Mouse (Mus musculus): ENCODE data around the gene Itga7. TPM values are rescaled to one million over a fixed set of nuclear protein-coding genes. Genes with fewer than 3 reads are reported as not detected.

Itga7 gene
- total RNA-seq, 2 experiments from 2014 or later = 40.4 to 60.8 TPM

DNA sequence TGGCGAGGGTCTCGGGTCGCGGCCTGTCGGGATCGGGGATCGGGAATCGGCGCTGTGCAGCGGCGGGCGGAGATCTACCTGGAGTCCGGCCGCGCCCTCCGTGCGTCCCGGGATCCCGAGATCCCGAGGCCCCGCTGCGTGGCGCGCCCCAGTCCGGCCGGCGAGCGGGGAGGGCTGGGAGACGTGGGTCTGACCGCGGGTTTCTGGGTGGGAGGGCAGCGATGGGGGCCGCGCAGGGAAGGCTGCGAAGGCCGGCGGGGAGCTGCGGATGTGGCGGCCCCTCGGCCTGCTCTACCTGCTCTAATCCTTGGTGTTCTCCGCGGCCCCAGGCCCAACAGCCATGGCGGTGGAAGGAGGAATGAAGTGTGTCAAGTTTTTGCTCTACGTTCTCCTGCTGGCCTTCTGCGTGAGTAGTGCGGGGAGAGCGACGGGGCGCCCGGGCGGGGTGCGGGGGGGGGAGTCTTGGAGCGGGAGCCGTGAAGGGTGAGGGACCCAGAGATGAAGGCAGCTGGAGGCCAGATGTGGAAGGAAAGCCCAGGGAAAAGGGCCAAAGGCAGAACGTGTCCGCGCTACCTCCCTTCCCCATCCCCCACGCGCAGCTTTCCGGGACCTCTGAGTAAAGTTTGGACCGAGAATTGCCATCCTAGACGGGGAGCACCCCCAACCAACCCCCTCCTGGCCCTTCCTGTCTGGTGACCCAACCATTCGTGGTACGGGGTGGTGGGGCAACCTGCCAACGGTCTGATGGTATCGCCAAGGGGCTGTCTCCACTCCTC is 23.4 kb upstream of the Itga7 start:
- peak; percentile 56 for DNase-seq (ENCODE audit: low spot score)

DNA sequence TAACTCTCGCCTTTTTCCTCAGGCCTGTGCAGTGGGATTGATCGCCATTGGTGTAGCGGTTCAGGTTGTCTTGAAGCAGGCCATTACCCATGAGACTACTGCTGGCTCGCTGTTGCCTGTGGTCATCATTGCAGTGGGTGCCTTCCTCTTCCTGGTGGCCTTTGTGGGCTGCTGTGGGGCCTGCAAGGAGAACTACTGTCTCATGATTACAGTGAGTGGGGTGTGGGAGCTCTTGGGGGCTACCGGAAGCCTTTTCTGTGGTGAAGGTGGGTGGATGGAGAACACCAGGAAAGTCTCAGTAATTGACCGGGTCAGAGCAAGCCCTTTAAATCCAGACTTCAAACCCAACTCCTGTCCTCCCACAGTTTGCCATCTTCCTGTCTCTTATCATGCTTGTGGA is 22.2 kb upstream of the Itga7 start:
- DNase-seq (ENCODE audit: low spot score) = no peak

DNA sequence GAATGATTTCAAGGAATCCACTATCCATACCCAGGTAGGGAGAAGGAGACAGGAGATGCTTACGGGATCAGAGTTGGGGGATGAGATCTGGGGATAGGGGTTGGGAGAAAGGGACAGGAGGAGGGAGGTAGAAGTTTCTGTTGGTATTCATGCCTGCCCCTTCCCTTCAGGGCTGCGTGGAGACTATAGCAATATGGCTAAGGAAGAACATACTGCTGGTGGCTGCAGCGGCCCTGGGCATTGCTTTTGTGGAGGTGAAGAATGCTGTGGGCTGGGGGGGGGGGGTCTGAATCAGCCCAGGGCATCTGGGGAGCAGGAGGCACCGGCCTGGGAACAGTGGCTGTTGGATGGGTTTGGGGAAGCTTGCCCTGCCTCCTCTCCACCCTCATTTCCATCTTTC is 21.4 kb upstream of the Itga7 start:
- DNase-seq (ENCODE audit: low spot score) = no peak

DNA sequence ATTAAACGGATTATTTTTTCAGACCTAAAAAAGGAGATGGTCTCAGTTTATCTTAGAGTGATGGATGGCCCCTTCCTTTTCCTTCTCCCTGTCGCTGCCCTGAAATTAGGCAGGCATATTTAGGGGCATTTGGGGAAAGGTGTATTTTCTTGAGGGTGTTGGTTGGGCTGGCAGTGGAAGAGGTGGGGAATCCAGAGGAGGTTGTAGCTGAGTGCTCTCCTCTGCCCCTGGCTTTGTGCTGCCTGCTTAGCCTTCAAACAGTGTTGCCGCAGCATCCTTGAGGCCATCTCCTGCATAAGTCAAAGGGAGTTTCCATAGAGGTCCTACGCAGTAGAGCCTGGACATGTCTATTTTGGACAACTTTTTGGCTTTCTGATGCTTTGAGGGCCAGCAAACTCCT is 20.8 kb upstream of the Itga7 start:
- DNase-seq (ENCODE audit: low spot score) = no peak

DNA sequence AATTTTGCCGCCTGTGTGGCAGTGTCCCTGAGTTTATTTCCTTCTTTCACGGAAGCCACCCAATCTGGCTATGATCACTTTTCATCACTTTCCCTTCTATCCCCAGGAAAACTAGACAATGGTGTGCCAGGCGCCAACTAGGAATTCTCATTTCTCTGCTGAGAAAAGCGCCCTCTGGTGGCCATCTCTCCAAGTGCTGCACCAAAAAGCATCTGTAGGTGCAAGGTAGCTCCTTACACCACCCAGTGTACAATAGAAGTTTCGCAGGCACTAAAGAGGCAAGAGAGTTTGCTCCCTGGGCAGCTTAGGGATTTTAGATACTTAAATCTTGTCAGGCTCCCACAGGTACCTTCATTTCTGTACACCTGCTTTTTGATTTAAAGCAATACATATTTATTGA is 20.4 kb upstream of the Itga7 start:
- peak; percentile 85 for DNase-seq (ENCODE audit: low spot score)

DNA sequence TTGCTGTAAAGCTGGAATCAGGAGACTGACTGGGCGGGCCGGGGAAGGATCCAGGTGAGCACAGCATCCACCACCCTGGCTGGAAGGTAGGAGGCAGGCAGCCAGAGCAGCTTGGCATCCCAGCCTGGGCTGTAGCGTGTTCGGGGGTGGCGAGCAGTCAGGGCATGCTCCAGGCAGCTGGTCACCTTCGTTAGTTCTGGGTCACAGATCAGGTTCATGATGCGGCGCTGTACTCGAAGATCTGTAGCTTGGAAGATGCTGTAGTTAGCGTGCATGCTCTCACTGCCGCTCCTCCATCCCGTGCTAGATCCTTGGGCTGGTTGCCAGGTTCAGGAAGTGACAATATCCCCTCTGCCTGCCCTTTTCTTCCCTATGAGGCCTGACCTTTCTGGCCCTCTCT is 19.9 kb upstream of the Itga7 start:
- no peak for DNase-seq (ENCODE audit: low spot score)

DNA sequence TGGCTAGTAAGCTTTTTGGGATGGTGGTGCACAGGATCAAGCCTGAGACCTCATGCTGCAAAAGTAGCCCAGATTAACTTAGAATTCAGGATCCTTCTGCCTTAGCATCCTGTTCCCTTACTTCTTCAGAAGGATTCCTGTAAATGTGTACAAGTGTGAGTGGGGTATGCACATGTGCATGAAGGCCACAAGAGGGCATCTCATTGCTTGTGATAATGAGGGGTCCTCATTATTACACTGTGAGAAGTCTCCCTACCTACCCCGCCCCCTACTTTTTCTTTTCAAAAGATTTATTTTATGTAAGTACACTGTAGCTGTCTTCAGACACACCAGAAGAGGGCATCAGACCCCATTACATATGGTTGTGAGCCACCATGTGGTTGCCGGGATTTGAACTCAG is 18.1 kb upstream of the Itga7 start:
- no peak for DNase-seq (ENCODE audit: low spot score)

DNA sequence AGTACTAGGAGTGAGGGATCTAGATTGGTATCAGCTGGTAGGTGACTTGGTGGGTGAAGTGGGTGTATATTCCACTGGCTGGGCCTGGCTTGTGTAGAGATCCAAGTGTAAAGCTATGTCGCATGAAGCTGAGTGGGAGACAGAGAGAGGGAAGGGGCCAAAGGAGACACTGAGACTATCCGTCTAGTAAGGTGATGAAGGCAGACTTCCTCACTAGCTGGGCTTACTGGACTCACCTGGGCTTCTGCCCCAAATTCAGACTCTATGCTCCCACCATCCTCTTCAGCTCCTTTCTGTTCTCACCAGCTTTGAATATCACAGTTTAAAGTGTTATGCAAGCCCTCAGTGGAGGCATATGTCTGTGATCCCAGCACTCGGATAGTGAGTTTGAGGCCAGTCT is 17.0 kb upstream of the Itga7 start:
- DNase-seq (ENCODE audit: low spot score) = no peak

DNA sequence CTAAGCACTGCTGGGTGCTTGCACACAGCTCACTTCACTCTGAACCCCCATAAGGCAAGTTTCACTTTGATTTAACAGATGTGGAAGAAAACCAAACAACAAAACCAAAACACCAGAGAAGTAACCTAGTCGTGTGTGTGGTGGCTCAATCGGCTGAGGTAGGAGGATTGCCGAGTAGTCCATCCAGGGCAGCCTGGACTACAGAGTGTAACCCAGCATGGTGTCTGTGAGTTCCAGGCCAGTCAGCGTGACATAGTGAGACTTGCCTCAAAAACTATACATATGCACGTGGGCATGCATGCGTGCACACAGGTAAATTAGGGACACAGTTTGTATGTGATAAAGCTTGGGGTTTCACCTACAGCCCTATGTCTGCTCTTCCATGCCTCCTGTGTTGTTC is 16.2 kb upstream of the Itga7 start:
- DNase-seq (ENCODE audit: low spot score) = no peak

DNA sequence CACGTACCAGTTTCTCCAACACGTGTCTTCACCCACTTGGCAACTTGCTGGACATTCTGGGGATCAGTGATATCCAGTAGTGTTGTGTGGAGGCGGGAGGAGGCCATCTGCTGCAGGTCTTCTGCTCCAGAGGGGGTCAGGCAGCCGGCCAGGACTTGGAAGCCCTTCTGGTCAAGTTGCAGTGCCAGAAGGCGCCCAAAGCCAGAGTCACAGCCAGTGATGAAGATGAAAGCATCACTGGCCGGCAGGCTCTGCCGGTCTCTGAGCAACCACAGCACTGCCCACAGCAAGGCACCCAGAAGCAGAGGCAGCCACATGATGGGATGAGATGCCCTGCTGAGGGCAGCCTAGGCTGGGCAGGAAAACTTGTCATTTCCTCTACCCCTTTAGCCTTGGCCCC is 15.4 kb upstream of the Itga7 start:
- peak; percentile 72 for DNase-seq (ENCODE audit: low spot score)

DNA sequence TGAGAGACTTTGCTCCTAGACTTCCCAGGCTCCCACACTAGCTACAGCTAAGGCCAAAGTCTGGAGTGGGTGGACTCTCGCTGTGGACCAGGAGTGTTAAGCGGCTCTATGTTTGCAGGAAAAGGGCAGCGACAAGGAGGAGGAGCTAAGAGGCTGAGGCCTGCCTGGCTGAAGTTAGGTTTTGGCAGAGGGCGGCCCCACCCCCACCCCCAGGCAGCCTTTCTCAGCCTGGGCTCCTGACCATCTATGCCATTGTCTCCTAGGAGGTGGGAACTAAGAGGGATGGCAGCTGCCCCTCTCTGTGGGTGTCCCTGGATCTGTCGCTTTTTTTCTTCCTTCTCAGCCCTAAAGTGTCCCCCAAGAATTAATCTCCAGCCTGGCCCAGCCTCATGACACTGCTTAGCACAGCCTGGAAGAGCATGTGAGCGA is 14.4 kb upstream of the Itga7 start:
- no peak for DNase-seq (ENCODE audit: low spot score)

DNA sequence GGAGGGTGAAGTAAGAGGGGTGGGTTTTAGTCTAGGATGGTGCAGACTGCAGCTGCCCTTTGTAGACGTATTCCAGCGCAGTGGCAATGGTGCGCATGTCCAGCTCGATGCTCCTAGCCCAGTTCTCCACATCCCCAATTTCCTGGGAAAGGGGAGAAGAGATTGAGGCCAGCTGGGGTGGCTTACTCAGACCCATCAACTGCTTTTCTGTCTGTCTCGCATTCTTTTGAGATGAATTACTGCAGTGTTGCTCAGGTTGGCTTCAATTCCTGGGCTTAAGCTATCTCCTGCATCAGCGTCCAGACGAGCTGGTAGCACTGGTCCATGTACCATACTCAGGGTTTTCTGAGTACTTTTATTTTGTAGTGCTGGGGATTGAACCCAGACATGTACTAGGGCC is 13.7 kb upstream of the Itga7 start:
- DNase-seq (ENCODE audit: low spot score) = no peak

DNA sequence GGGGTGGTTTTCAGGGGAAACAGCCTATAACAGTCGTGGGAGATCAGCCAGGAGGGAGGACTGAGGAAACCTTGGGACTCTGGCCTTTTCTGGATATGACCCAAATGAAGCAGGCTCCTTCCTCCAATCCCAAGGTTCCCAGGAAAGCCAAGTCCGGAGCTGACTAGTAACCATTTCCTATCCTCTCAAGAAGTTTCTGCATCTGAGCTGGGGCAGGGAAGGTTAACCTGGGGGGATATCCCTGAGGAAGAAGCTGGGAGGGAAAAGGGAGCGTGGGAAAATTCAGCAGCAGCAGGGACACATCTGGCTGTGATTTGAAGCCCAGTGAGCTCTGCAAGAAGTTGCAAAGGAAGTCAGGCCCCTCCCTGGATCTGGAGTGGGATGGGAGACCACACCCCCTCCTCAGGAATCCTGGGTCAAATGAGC is 12.9 kb upstream of the Itga7 start:
- DNase-seq (ENCODE audit: low spot score) = no peak

DNA sequence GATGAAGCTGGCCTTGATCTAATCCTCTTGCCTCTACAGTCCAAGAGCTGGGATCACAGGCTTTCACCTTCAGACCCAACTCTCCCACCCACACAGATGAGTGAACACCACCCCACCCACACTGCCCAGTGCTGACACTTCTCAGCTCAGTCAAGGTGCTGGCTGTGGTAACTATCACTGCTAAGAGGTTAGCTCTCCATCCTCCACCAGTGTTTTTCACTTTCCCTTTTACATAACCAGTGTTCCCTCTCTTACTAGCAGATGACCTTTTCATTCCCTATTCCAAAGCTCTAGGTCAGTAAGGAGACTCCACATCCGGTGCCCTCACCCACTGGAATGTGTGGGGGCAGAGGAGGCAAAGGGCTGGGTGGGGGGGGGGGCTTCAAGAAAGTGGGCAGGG is 12.4 kb upstream of the Itga7 start:
- no peak for DNase-seq (ENCODE audit: low spot score)

DNA sequence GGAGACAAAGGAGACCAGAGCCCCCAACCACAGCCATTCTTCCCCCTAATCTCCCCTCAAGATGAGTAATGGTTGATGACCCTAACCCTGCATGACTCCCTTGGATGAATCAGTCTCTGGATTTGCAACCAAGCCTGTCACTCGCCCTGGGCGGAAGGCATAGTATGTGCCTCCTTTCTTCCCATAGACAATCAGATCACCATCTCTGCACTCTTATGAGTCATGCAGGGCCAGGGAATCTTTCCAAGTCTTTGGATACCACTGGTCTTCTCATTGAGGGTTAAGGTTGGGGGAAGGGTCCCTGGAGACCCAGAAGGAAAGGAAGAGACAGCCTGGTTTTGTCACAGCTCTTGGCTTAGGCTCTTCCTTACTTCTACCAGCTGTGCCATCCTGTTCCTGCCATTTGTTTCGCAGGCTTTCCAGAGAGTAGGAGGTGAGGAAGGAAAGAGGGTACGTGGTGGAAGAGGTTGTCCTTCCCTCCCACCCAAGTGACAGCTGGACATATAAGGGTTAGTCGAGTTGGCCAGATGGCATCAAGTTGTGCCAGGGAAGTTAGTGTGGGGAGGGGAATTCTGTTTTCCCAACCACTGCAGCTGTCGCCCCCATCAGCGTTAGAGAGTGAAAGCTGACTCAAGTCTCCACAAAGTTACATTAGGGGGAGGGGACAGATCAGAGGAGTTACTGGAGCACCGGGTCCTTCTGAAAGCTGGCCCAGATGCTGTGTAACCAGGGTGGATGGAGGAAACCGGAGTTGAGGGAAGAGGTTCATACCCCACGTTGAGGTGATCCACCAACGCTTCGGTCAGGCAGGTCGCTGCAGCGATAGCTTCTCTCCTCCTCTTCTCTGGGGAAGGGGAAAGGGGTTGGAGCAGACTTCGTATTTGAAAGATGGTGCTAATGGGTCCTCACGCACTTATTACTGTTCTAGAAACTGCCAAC is 11.5 kb upstream of the Itga7 start:
- DNase-seq (ENCODE audit: low spot score) = no peak

DNA sequence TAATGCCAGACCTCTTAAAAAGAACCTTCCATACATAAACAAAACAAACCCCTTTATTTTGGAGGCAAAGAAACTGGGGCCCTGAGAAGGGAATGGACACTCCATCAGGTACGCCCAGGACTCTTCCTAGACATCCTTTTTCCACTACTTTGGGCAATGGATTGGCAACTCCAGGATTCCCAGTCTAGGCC is 10.9 kb upstream of the Itga7 start, which contains the start of gene Rdh5:
Gene Rdh5, minus strand, starts transcription at position 67 of the 191 bp plus-strand sequence.
- DNase-seq (ENCODE audit: low spot score) = no peak

DNA sequence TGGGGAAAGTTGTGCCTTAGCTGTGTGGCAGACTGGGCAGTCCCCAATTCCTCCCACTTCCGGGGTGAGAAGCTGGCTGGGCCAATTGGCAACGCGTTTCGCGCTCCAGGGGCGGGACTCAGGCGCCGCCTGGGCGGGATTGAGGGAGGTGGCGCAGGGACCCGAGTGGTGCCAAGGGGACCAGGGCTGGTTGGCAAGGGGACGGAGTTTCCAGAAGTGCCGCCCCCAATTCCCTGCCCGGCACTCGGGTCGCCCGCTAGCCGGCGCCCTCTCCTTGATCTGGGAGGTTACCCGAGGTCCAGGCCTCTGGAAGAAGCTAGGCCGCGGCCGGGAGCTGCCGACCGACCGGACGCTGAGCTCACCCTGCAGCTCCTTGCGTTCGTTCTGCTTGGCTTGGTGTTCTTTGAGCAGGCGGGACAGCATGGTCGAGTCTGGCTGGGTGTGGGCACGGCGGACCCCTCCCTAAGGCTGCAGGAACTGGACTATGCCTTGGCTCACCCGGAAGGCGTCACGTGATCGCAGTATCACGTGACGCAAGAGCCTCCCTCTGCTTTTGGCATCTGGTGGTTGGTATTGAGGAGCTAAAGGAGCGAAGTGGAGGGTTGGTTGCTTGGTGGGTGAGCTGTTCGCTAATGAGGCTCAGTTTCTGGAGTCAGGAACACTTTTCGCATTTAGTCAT is 10.5 kb upstream of the Itga7 start:
- DNase-seq (ENCODE audit: low spot score) = peak; percentile 98

DNA sequence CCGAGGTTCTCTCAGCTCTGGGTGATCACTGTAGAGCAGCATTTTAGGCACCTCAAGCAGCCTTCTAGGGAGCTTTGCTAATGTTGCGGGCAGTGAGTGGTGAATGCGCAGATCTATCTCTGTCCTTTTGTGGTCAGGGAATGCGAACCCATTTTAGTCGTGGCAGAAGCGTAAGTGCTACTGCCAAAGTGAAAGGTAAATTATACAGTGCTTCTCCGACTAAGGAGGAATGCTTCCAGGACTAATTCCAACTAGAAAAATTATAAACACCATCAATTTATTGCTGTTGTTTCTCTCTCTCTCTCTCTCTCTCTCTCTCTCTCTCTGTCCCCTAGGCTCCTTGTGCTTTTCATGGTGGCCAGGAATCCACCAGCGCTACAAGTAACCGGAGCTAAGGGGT is 9.7 kb upstream of the Itga7 start, which contains the start of gene Bloc1s1:
Gene Bloc1s1, minus strand, starts transcription at position 101 of the 400 bp plus-strand sequence.
- DNase-seq (ENCODE audit: low spot score) = no peak

DNA sequence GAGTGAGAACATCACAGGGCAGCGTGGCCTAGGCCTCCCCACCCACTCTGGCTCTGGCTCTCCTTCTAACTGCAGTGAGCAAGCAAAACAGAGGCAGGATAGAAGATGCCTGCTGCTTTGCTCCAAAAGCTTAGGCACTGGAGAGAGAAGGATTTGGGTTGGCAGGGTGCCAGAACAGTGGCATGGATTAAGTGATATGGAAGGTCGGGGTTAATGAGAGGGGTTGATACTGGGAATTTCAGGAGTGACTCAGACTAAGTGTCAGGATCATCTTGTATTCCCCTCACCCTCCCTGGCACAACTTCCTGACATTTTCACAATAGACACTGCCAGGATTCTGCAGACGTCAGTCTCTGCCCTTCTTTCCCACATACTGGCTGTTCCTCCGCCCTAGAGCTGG is 5.3 kb upstream of the Itga7 start:
- DNase-seq (ENCODE audit: low spot score) = no peak

DNA sequence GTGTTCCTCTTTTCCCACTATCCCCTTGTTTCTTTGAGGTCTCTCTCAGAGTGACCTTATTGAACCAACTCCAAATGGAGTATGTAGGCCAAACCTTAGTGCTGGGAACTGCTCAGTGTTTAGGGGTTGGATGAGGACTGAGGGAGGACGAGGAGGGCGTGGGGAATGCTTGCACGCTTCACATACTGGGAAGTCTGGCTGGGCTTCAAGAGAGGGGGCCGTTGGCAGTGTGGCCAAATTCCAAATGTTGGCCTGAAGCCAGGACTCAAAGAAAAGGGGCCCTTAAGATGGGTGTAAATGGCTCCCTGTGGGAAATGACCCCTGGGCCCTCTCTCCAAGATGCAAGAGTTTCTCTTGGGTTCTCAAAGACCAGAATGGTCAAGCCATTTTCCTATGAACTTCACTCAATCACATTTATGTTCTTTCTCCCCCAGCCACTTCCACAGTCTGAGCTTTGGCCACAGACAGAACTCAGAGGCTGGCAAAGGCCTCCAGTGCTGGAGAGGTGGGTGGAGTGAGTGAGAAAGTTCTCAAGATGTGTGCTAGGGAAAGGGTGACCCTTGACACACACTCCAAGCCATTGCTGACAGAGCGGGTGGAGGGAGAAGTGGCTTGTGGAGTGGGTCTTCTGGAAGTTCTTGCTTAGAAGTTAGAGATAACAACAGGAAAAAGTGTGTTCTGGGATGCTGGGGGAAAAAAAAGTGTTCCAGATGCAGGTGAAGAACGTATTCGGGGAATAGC is 3.8 kb upstream of the Itga7 start:
- DNase-seq (ENCODE audit: low spot score) = no peak

DNA sequence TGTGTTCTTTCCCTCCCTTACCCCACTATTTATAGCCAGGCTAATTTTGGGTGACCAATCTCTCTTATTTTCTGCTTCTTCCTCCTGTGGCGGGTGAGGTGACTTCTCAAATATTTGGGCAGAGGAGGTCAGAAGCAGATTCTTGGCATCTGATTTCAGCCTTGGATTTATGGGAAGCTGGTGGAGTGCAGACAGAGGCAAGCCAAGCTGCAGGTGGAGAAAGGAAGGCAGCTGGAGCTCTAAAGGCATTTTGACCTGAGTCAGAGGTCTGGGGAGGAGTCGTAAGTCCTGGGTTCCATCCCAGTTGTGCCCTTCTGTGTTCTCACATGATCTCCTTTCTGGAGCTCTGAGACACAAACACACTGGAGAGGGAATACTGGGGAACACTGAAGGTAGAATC is 2.2 kb upstream of the Itga7 start:
- peak; percentile 83 for DNase-seq (ENCODE audit: low spot score)
